Mouse (Mus musculus): ENCODE measurements around the gene Itga7. TPM values are rescaled to one million over a fixed set of nuclear protein-coding genes. Genes with fewer than 3 reads are reported as not detected.
"Not testable (repeated sequence)": the region's sequence is repeated elsewhere in the genome, so short reads cannot be mapped to it uniquely, and the experiment has no call there.

The Itga7 gene
- polyA plus RNA-seq, 1 experiment from 2014 or later, result 7.0 TPM

DNA sequence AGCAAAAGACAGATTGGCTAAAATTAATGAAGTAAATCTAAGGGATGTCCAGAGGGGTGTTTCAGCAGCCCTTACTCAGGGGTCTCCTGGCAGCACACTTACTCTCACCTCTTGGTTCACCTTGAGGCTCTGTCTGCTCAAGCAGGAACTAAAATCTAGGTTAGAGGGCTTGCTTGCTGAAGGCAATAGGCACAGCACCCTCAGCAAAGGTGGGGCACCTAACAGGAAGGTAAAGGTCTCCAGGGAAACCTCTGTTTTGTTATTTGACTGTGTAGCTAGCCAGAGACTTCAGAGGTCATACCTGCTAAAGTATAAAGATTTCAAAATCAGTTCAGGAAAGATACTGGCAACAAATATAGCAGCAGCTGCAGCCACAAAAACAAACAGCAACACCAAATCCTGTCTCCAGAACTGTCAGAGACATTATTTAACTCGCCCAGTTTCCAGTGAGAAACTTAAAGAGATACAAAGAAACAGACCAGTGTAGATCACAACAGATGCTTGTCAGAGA is 37.2 kb downstream of the Itga7 start:
- no peaks in the 10 kb centered on the region for H3K27me3 ChIP-seq
- no peaks in the 10 kb centered on the region for H3K36me3 ChIP-seq
- H3K4me3 ChIP-seq, result no peak overlapping the region
- no peak overlapping the region for H3K4me2 ChIP-seq
- no peak overlapping the region for H3K9ac ChIP-seq
- no peak overlapping the region for H3K27ac ChIP-seq
- H3K4me1 ChIP-seq (replicated peaks), result no peaks in the 10 kb centered on the region
- H3K9me3 ChIP-seq (replicated peaks), result no peaks in the 10 kb centered on the region
- WGBS, result 48% methylated on average over 1 of the region's 1 CpGs
- no peak for ATAC-seq (replicated peaks; ENCODE audit: insufficient number of reproducible peaks, insufficient read depth, low FRiP score, low read depth)

DNA sequence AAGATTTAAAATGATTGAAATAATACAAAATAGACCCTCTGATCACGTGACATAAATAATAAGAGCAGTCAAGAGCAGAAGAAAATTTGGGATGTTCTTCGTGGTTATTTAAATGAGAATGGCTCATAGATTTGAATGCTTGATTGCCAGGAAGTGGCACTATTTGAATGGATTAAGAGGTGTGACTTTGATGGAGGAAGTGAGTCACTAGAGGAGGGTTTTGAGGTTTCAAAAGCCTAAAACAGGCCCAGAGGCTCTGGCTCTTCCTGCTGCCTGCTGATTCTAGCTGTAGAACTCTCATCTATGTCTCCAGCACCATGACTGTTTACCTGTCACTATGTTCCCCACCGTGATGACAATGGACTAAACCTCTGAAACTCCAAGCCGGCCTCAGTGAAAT is 39.2 kb downstream of the Itga7 start:
- H3K9ac ChIP-seq, result no peak overlapping the region
- ATAC-seq (replicated peaks; ENCODE audit: insufficient number of reproducible peaks, insufficient read depth, low FRiP score, low read depth), result no peak
- H3K9me3 ChIP-seq (replicated peaks), result no peaks in the 10 kb centered on the region
- H3K27me3 ChIP-seq, result no peaks in the 10 kb centered on the region
- H3K4me3 ChIP-seq, result no peak overlapping the region
- H3K4me1 ChIP-seq (replicated peaks), result no peaks in the 10 kb centered on the region
- no peak overlapping the region for H3K27ac ChIP-seq
- no peaks in the 10 kb centered on the region for H3K36me3 ChIP-seq
- WGBS, result 64% methylated on average over 4 of the region's 4 CpGs
- H3K4me2 ChIP-seq, result no peak overlapping the region

DNA sequence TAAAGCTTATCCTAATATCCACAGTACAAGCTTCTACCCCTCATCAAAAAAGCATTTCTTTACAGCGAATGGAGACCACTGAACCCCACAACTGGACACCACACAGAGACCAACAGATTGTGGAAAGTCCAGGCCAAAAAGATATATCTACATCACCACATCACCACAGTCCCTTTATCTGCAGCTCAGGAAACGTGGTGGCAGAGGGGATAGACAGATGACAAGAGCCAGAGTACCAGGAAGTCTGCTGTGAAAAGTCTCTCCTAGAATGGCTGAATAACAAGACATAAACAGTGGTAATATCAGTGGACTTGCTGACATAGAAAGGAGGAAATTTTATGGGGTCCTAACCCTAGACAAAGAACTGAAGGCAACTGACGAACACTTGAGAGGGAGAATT is 42.8 kb downstream of the Itga7 start:
- Histone ChIP-seq H3K36me3 (no peaks in the 10 kb centered on the region), H3K4me2 (no peak overlapping the region), H3K27ac (no peak overlapping the region), H3K27me3 (no peaks in the 10 kb centered on the region), H3K9ac (no peak overlapping the region), H3K4me3 (no peak overlapping the region), H3K9me3 (replicated peaks) (no peaks in the 10 kb centered on the region), H3K4me1 (replicated peaks) (no peaks in the 10 kb centered on the region)
- WGBS, result 39% methylated on average over 3 of the region's 3 CpGs
- ATAC-seq (replicated peaks; ENCODE audit: insufficient number of reproducible peaks, insufficient read depth, low FRiP score, low read depth), result no peak

DNA sequence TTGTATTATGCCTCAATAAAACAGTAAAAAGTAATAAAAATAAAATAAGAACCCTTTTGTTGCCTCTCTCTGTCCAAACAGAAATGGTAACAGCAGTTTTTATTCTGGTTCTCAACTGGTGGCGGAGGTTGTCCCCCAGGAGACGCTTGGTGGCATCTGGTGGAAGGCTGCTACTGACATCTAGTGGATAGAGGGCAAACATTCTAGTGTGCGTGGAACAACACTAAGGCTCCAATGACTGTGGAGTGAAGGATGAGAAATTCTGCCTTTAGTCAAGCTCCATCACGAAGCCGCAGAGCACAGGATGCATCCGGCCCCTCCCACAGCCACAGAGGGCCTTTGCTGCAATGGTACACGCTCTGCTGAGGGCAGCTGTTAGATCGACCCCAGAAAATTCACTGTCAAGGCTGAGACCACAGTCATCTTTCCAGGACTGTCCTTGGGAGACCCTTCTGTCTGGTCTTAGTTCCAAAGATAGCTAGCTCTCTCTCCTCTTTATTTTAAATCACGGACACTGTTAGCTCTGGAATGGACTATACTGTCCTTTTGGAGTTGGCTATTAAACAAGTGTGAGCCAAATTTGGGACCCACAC is 44.0 kb downstream of the Itga7 start:
- 18% methylated on average over 9 of the region's 9 CpGs for WGBS
- no peaks in the 10 kb centered on the region for H3K9me3 ChIP-seq (replicated peaks)
- no peaks in the 10 kb centered on the region for H3K4me1 ChIP-seq (replicated peaks)
- H3K9ac ChIP-seq, result no peak overlapping the region
- no peak; the same call in 1 of the 2 replicates for ATAC-seq (replicated peaks; ENCODE audit: insufficient number of reproducible peaks, insufficient read depth, low FRiP score, low read depth)
- no peak overlapping the region for H3K27ac ChIP-seq
- H3K4me3 ChIP-seq, result no peak overlapping the region
- H3K27me3 ChIP-seq, result no peaks in the 10 kb centered on the region
- H3K36me3 ChIP-seq, result no peaks in the 10 kb centered on the region
- H3K4me2 ChIP-seq, result no peak overlapping the region

DNA sequence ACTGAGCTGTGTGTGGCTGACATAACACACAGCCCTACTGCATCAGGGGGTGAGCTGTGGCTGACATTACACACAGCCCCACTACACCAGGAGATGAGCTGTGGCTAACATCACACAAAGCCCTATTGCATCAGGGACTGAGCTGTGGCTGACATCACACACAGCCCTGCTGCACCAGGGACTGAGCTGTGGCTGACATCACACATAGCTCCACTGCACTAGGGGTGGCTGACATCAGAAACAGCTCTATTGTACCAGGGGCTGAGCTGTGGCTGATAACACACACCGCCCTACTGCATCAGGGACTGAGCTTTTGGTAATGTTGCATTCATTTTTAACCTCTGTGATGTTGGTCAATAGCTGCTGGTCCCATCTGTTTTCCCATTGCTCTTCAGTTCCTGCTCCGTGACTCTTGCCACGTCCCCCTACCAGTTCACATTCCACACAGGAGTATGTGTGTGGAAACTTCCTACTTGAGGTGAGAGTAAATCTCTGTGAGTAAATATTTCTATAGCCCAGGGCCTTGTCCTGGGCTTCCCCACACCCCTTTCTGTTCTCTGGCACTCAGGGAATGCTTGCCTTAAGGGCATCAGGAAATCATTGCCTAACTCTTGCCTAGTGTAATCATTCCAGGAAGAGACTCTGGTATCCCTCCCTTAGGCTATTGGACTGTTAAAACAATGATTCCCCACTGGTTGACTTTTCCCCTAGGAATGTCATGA is 47.2 kb downstream of the Itga7 start:
- Histone ChIP-seq H3K9me3 (replicated peaks) (no peaks in the 10 kb centered on the region), H3K9ac (no peak overlapping the region), H3K36me3 (no peaks in the 10 kb centered on the region), H3K4me2 (no peak overlapping the region), H3K4me3 (no peak overlapping the region), H3K4me1 (replicated peaks) (no peaks in the 10 kb centered on the region), H3K27me3 (no peaks in the 10 kb centered on the region), H3K27ac (no peak overlapping the region)
- ATAC-seq (replicated peaks; ENCODE audit: insufficient number of reproducible peaks, insufficient read depth, low FRiP score, low read depth), result no peak
- WGBS, result 41% methylated on average over 3 of the region's 3 CpGs

DNA sequence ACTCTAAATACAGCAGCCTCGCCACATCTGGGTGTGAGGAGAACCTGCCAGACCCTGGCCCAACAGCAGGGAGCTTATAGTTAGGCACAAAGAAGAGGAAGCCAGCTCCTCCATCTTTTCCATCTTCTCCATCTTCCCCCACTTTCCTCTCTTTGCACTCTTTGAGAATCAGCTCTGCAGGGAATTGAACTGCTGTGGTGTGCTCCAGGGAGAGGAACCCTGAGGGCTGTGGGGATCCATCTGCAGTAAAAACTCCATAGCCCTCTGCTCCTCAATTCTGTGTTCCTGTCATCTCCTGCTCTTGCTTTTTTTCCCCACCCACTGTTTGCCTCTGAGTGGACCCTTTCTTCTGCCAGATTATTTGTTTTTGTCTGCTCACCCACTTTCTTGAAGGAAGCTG is 55.5 kb downstream of the Itga7 start, which contains the start of gene Olfr9:
Gene Olfr9 (plus strand): TSS at position 301 of the 400 bp plus-strand sequence.
- ATAC-seq (replicated peaks; ENCODE audit: insufficient number of reproducible peaks, insufficient read depth, low FRiP score, low read depth); H3K27me3 ChIP-seq; H3K9ac ChIP-seq; H3K36me3 ChIP-seq; H3K4me2 ChIP-seq; H3K27ac ChIP-seq; H3K4me3 ChIP-seq; H3K9me3 ChIP-seq (replicated peaks); H3K4me1 ChIP-seq (replicated peaks): not testable (repeated sequence)
- WGBS, result 48% methylated on average over 1 of the region's 1 CpGs

GRCm38 (mm10) chr10:128990129-128990850 is 56.7 kb downstream of the Itga7 start:
- H3K27ac ChIP-seq; H3K4me3 ChIP-seq; H3K9me3 ChIP-seq (replicated peaks); H3K36me3 ChIP-seq; H3K27me3 ChIP-seq; H3K4me1 ChIP-seq (replicated peaks); H3K9ac ChIP-seq; H3K4me2 ChIP-seq: not testable (repeated sequence)
- ATAC-seq (replicated peaks; ENCODE audit: insufficient number of reproducible peaks, insufficient read depth, low FRiP score, low read depth), result 0 out of 2 replicates have a peak, but pooled peaks have one; percentile 50
- WGBS, result 62% methylated on average over 7 of the region's 10 CpGs

DNA sequence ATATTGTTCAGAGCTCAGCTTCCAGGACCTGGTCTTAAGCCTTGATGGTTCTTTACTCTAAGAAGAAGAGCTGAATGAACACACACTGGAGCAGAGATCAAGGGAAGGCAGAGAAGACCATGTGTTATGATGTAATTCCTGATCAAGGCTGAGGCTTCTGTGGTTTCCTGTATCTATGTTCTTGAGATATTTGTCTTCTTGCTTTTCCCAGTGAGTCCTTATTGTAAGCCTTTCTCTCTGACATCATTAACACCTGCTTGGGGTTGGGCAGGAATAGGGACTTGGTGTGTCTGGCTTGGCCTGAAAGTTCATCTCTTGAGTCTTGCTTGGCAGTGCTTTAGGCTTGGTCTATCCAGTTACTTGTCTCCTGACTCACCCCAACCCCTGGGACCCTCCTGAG is 57.4 kb downstream of the Itga7 start:
- Histone ChIP-seq H3K9ac (no peak overlapping the region), H3K27ac (no peak overlapping the region), H3K9me3 (replicated peaks) (no peaks in the 10 kb centered on the region), H3K4me3 (no peak overlapping the region), H3K36me3 (no peaks in the 10 kb centered on the region), H3K4me2 (no peak overlapping the region), H3K4me1 (replicated peaks) (no peaks in the 10 kb centered on the region), H3K27me3 (no peaks in the 10 kb centered on the region)
- no peak; the same call in 1 of the 2 replicates for ATAC-seq (replicated peaks; ENCODE audit: insufficient number of reproducible peaks, insufficient read depth, low FRiP score, low read depth)

- Histone ChIP-seq H3K4me1 (replicated peaks) (no peaks in the 10 kb centered on the region), H3K36me3 (no peaks in the 10 kb centered on the region), H3K27ac (no peak overlapping the region), H3K27me3 (no peaks in the 10 kb centered on the region), H3K4me2 (no peak overlapping the region), H3K9ac (no peak overlapping the region), H3K4me3 (no peak overlapping the region), H3K9me3 (replicated peaks) (no peaks in the 10 kb centered on the region)
- WGBS, result 94% methylated on average over 1 of the region's 1 CpGs
- 0 out of 2 replicates have a peak, but pooled peaks have one; percentile 10 for ATAC-seq (replicated peaks; ENCODE audit: insufficient number of reproducible peaks, insufficient read depth, low FRiP score, low read depth)
Observed at GRCm38 (mm10) chr10:128995796-128996195, 62.2 kb downstream of the Itga7 start.

- Histone ChIP-seq H3K27me3 (no peaks in the 10 kb centered on the region), H3K27ac (no peak overlapping the region), H3K9me3 (replicated peaks) (no peaks in the 10 kb centered on the region), H3K4me3 (no peak overlapping the region), H3K4me2 (no peak overlapping the region), H3K4me1 (replicated peaks) (no peaks in the 10 kb centered on the region), H3K36me3 (no peaks in the 10 kb centered on the region), H3K9ac (no peak overlapping the region)
- no peak for ATAC-seq (replicated peaks; ENCODE audit: insufficient number of reproducible peaks, insufficient read depth, low FRiP score, low read depth)
- WGBS, result 67% methylated on average over 4 of the region's 4 CpGs
Observed at GRCm38 (mm10) chr10:128996523-128997040, 63.0 kb downstream of the Itga7 start.
